Mouse (Mus musculus): Measurements from ENCODE around the gene Rbm14. TPM values are rescaled to one million over a fixed set of nuclear protein-coding genes. Genes with fewer than 3 reads are reported as not detected.
A peak's percentile ranks its signal among the peaks of the same experiment; 100 is the strongest.
"Not testable (repeated sequence)": the region's sequence is repeated elsewhere in the genome, so short reads cannot be mapped to it uniquely, and the experiment has no call there.

Rbm14 gene
- polyA plus RNA-seq, 1 experiment from 2014 or later = 40.2 TPM

DNA sequence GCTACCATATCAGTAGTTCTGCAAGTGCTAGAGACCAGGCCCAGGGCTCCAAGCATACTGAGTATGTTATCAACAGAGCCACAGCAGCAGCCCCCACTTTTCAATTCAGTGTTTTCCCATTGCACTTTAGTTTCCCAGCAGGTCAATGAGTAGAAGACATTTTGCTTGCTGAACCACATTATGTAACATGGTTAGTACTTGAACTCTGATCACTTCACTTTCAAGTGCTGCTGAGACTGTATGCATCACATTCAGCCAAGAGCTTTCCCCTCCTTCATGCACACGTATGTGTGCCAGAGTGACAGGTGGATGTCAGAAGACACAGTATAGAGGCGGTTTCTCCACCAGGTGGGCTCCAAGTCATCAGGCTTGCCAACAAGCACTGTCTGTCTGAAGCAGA is 28.5 kb downstream of the Rbm14 start:
- Histone ChIP-seq H3K9ac (no peak overlapping the region), H3K27me3 (no peaks in the 10 kb centered on the region), H3K9me3 (replicated peaks) (no peaks in the 10 kb centered on the region), H3K4me1 (replicated peaks) (peaks cover 18% of the 10 kb centered on the region), H3K4me3 (no peak overlapping the region), H3K4me2 (no peak overlapping the region), H3K27ac (no peak overlapping the region), H3K36me3 (peaks cover 69% of the 10 kb centered on the region)
- WGBS = 77% methylated on average over 2 of the region's 2 CpGs
- ATAC-seq (replicated peaks; ENCODE audit: insufficient number of reproducible peaks, insufficient read depth, low FRiP score, low read depth) = no peak

DNA sequence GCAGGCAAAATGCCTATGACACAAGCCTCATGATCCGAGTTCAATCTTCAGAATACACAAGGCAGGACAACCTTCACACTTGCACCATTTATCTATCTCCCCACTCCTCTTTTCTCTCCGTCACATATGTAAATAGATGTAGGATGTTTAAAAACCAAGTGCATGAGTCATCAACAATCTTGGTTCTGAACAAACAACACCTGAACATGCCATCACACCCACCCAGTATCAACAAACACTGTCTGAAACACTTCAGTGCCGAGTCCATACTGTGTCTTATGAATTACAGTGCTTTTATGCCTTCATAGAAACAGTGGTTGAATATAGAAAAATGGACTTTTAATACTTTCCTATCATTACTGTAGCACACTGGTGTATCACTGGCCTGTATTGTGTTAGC is 38.6 kb downstream of the Rbm14 start:
- no peaks in the 10 kb centered on the region for H3K27me3 ChIP-seq
- H3K4me3 ChIP-seq = no peak overlapping the region
- no peak overlapping the region for H3K4me2 ChIP-seq
- 76% methylated on average over 3 of the region's 3 CpGs for WGBS
- no peaks in the 10 kb centered on the region for H3K9me3 ChIP-seq (replicated peaks)
- H3K36me3 ChIP-seq = peaks cover 38% of the 10 kb centered on the region
- H3K9ac ChIP-seq = no peak overlapping the region
- H3K4me1 ChIP-seq (replicated peaks) = no peaks in the 10 kb centered on the region
- no peak overlapping the region for H3K27ac ChIP-seq
- ATAC-seq (replicated peaks; ENCODE audit: insufficient number of reproducible peaks, insufficient read depth, low FRiP score, low read depth) = no peak

DNA sequence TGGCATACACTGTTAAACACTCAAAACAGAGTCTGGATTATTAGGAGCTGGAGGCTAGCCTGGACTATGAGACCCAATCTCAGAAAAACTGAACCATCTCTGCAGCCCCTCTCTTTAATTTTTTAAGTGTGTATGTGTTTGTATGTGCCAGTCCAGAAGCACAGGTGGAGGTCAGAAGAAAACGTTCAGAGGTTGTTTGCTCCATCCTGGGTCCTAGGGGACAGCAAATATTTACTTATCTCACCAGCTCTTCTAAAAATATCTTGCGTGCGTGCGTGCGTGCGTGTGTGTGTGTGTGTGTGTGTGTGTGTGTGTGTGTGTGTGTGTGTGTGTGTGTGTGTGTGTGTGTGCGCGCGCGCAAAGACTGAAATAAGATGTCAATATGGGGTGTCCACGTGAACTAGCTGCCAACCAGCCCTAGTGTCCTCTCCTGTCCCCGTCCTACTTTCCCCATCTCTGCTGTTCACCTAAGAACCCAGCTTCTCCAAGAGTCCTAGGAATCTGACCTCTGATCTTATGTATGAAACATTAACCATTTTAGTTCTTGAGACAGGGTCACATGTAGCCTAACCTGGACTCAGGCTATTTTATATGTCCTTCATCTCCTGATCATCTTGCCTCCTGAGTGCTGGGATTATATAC is 43.8 kb downstream of the Rbm14 start:
- Histone ChIP-seq H3K9ac (no peak overlapping the region), H3K4me3 (no peak overlapping the region), H3K27ac (no peak overlapping the region), H3K4me1 (replicated peaks) (no peaks in the 10 kb centered on the region), H3K9me3 (replicated peaks) (no peaks in the 10 kb centered on the region), H3K36me3 (peaks cover 52% of the 10 kb centered on the region), H3K4me2 (no peak overlapping the region), H3K27me3 (no peaks in the 10 kb centered on the region)
- WGBS = 68% methylated on average over 12 of the region's 12 CpGs
- no peak for ATAC-seq (replicated peaks; ENCODE audit: insufficient number of reproducible peaks, insufficient read depth, low FRiP score, low read depth)

DNA sequence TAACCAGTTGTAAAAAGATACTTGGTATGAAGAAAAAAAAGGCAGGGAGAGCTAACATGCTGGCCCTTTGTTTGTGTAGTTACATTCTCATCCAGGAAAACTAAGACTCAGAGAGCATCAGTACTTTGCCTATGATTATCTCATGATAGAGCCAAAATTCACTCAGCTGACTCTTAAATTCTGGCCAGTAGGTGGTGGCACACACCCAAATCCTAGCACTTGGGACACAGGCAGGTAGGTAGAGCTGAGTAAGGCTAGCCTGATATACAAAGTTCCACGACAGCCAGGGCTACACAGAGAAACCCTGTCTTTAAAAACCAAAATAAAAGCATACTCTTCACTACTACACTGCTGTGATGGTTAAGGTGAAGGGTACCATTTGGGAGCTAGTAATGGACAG is 48.6 kb downstream of the Rbm14 start:
- WGBS = 50% methylated on average over 1 of the region's 1 CpGs
- H3K4me1 ChIP-seq (replicated peaks) = peaks cover 7% of the 10 kb centered on the region

DNA sequence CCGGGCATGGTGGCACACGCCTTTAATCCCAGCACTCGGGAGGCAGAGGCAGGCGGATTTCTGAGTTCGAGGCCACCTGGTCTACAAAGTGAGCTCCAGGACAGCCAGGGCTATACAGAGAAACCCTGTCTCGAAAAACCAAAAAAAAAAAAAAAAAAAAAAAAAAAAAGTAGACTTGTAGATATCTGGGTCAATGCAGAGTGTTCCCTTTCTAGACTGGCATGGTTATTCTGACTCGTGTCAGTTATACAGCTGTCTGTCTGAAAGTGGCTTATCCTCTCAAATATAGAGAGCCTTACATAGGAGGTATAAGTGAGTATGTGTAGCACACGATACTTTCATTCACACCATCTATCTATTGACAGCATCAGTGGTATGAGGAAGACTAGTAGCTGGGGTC is 50.9 kb downstream of the Rbm14 start:
- H3K4me1 ChIP-seq (replicated peaks) = peaks cover 12% of the 10 kb centered on the region
- not testable (repeated sequence) for ATAC-seq (replicated peaks; ENCODE audit: insufficient number of reproducible peaks, insufficient read depth, low FRiP score, low read depth); H3K9me3 ChIP-seq (replicated peaks); H3K9ac ChIP-seq; H3K27ac ChIP-seq; H3K4me3 ChIP-seq; H3K4me2 ChIP-seq; H3K27me3 ChIP-seq
- H3K36me3 ChIP-seq = peaks cover 46% of the 10 kb centered on the region
- whole genome bisulfite sequencing = 87% methylated on average over 8 of the region's 8 CpGs

More for the DNA sequence above, 48.6 kb downstream of the Rbm14 start:
- ATAC-seq (replicated peaks; ENCODE audit: insufficient number of reproducible peaks, insufficient read depth, low FRiP score, low read depth) = no peak
- no peak overlapping the region for H3K4me2 ChIP-seq
- peaks cover 51% of the 10 kb centered on the region for H3K36me3 ChIP-seq
- no peak overlapping the region for H3K27ac ChIP-seq
- no peaks in the 10 kb centered on the region for H3K27me3 ChIP-seq
- H3K9me3 ChIP-seq (replicated peaks) = no peaks in the 10 kb centered on the region
- H3K9ac ChIP-seq = no peak overlapping the region
- H3K4me3 ChIP-seq = no peak overlapping the region

DNA sequence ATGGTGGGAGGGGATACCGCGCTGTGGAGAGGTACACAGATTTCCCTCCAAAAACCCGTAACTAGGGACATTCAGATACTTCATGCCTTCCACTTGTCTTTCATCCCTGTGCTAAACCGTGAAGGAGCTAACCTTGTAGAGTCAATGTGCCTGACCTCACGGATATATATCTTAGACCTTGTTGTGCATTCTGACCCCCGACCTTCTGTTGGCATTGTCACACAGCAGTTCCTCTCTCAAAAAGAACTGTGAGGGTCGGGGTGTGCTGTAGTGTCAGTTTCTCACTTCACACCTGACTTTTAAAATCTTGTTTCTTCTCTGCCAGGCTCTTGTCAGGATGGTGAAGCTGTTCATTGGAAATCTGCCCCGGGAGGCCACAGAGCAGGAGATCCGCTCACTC is 54.5 kb downstream of the Rbm14 start:
- 2% methylated on average over 9 of the region's 9 CpGs for WGBS
- Histone ChIP-seq H3K4me3 (peak overlapping the region; percentile 69), H3K4me2 (peak overlapping the region; percentile 84), H3K27ac (peak overlapping the region; percentile 95), H3K27me3 (no peaks in the 10 kb centered on the region), H3K9me3 (replicated peaks) (no peaks in the 10 kb centered on the region), H3K36me3 (peaks cover 18% of the 10 kb centered on the region), H3K9ac (peak overlapping the region; percentile 75), H3K4me1 (replicated peaks) (peaks cover 14% of the 10 kb centered on the region)
- no peak for ATAC-seq (replicated peaks; ENCODE audit: insufficient number of reproducible peaks, insufficient read depth, low FRiP score, low read depth)

DNA sequence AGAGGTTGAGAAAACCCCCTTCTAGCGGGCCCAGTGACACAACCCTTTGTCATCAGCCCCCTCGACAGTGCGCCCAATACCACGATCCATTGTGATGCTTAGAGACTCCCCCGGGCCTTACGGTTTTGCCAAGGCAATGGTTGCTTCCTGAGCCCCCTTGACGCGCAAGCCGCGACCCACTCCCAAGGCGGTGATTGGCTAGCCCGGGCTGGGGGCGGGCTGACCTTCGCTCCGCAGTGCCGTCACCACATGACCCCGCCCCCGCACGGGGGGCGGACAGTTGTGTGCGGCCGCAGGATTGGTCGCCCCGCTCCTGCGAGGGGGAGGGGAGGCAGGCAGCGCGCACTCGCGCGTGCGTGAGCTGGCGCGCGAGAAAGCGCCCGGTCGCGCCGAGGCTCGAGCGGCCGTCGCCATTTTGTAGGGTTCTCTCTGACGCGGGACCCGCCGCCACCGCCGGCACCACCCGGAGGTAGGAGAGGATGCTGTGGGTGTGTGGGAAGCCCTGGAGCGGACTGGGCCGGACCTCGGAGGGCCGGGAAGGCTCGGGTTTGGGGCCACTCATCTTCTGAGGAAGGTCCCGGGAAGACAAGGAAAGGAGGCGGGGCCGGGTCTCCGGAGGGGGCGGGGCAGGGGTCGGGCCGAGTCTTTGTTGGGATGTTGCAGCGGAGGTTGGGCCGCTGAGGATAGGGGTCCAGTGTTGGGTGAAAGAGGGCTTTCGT is 55.1 kb downstream of the Rbm14 start, which contains the start of gene Rbm4b:
Gene Rbm4b (plus strand): TSS at position 305 of the 719 bp plus-strand sequence.
- WGBS = under 1% methylated on average over 65 of the region's 65 CpGs
- peak within 1 kb of the TSS; percentile 84 for H3K4me2 ChIP-seq
- no peaks in the 10 kb centered on the region for H3K9me3 ChIP-seq (replicated peaks)
- H3K4me3 ChIP-seq = peak within 1 kb of the TSS; percentile 69
- H3K36me3 ChIP-seq = peaks cover 13% of the 10 kb centered on the region; the same call in 1 of the 2 replicates
- H3K27me3 ChIP-seq = no peaks in the 10 kb centered on the region
- H3K4me1 ChIP-seq (replicated peaks) = peaks cover 14% of the 10 kb centered on the region
- ATAC-seq (replicated peaks; ENCODE audit: insufficient number of reproducible peaks, insufficient read depth, low FRiP score, low read depth) = peak; percentile 97
- peak within 1 kb of the TSS; percentile 75 for H3K9ac ChIP-seq
- H3K27ac ChIP-seq = peak within 1 kb of the TSS; percentile 95

DNA sequence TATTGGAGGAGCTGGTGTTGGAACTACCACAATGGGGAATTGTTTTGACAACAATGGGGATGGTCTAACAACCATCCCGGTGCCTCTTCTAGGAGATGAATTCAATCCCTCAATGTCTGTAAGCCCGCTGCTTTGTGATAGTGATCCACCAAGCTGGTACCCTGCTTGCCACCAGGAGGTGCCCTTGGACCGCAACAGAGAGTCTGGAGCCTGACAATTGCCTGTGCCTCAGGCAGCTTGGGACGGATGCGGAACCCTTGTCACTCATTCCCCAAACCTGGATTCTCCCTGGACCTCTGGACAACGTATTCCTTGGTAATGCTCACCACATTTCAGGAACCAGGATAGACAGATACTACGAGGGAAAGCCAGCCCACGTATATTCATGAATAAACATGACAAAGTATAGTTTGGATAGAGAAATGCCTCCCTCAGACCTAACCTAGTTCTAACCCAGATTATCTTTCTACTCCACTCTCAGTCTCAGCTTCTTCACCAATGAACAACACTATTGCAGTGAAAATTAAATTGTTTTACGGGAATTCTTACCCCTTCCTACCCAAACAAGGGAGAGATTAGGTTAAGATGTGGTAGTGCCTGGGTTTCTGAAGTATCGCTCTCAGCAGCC is 55.8 kb downstream of the Rbm14 start:
- H3K27me3 ChIP-seq = no peaks in the 10 kb centered on the region
- H3K4me2 ChIP-seq = peak overlapping the region; percentile 84
- peak; percentile 66 for ATAC-seq (replicated peaks; ENCODE audit: insufficient number of reproducible peaks, insufficient read depth, low FRiP score, low read depth)
- peak overlapping the region; percentile 75 for H3K9ac ChIP-seq
- 0 out of 2 replicates have a peak, but pooled peaks cover 8% of the 10 kb centered on the region for H3K36me3 ChIP-seq
- peak overlapping the region; percentile 69 for H3K4me3 ChIP-seq
- WGBS = under 1% methylated on average over 10 of the region's 10 CpGs
- H3K9me3 ChIP-seq (replicated peaks) = no peaks in the 10 kb centered on the region
- H3K4me1 ChIP-seq (replicated peaks) = peaks cover 14% of the 10 kb centered on the region
- peak overlapping the region; percentile 95 for H3K27ac ChIP-seq

Other genes starting within 250 kb of the Rbm14 start
- 3.2 and 4.0 TPM in 2 replicates for gene Lrfn4, start 196.0 kb downstream of the Rbm14 start, polyA plus RNA-seq (2015; fragmentation: Nextera tagmentation; extraction: Ambion mirVana)
- 34.5 and 41.4 TPM in 2 replicates for gene Rce1, start 186.0 kb downstream of the Rbm14 start, polyA plus RNA-seq (2015; fragmentation: Nextera tagmentation; extraction: Ambion mirVana)
- gene Gm960, start 113.0 kb downstream of the Rbm14 start, polyA plus RNA-seq (2015; fragmentation: Nextera tagmentation; extraction: Ambion mirVana) = 0.48 and 0.52 TPM in 2 replicates
- gene Sptbn2, start 100.5 kb downstream of the Rbm14 start, polyA plus RNA-seq (2015; fragmentation: Nextera tagmentation; extraction: Ambion mirVana) = 0.18 and 0.56 TPM in 2 replicates
- 30.8 and 36.3 TPM in 2 replicates for gene Rbm4b, start 55.1 kb downstream of the Rbm14 start, polyA plus RNA-seq (2015; fragmentation: Nextera tagmentation; extraction: Ambion mirVana)
- 42.2 and 54.1 TPM in 2 replicates for gene Rbm4, start 17.7 kb downstream of the Rbm14 start, polyA plus RNA-seq (2015; fragmentation: Nextera tagmentation; extraction: Ambion mirVana)
- gene Gm21992, start within 50 bp of the Rbm14 start, polyA plus RNA-seq (2015; fragmentation: Nextera tagmentation; extraction: Ambion mirVana) = 22.6 and 30.5 TPM in 2 replicates
- gene Ccs, start 27.7 kb upstream of the Rbm14 start, polyA plus RNA-seq (2015; fragmentation: Nextera tagmentation; extraction: Ambion mirVana) = 33.4 and 41.7 TPM in 2 replicates
- 0.04 and 0.05 TPM in 2 replicates for gene Ccdc87, start 27.7 kb upstream of the Rbm14 start, polyA plus RNA-seq (2015; fragmentation: Nextera tagmentation; extraction: Ambion mirVana)
- 37.4 and 42.6 TPM in 2 replicates for gene Ctsf, start 43.5 kb upstream of the Rbm14 start, polyA plus RNA-seq (2015; fragmentation: Nextera tagmentation; extraction: Ambion mirVana)
- 2.1 and 9.1 TPM in 2 replicates for gene Actn3, start 66.3 kb upstream of the Rbm14 start, polyA plus RNA-seq (2015; fragmentation: Nextera tagmentation; extraction: Ambion mirVana)
- gene Zdhhc24, start 67.0 kb upstream of the Rbm14 start, polyA plus RNA-seq (2015; fragmentation: Nextera tagmentation; extraction: Ambion mirVana) = 6.6 and 9.9 TPM in 2 replicates
- 2.2 and 2.7 TPM in 2 replicates for gene Bbs1, start 95.0 kb upstream of the Rbm14 start, polyA plus RNA-seq (2015; fragmentation: Nextera tagmentation; extraction: Ambion mirVana)
- 63.6 and 84.8 TPM in 2 replicates for gene Dpp3, start 116.7 kb upstream of the Rbm14 start, polyA plus RNA-seq (2015; fragmentation: Nextera tagmentation; extraction: Ambion mirVana)
- gene Peli3, start 131.5 kb upstream of the Rbm14 start, polyA plus RNA-seq (2015; fragmentation: Nextera tagmentation; extraction: Ambion mirVana) = 0.38 and 0.52 TPM in 2 replicates
- gene Mrpl11, start 150.5 kb upstream of the Rbm14 start, polyA plus RNA-seq (2015; fragmentation: Nextera tagmentation; extraction: Ambion mirVana) = 82.6 and 97.3 TPM in 2 replicates
- 0.10 and 0.23 TPM in 2 replicates for gene Npas4, start 178.7 kb upstream of the Rbm14 start, polyA plus RNA-seq (2015; fragmentation: Nextera tagmentation; extraction: Ambion mirVana)
- 8.8 and 11.1 TPM in 2 replicates for gene Slc29a2, start 212.2 kb upstream of the Rbm14 start, polyA plus RNA-seq (2015; fragmentation: Nextera tagmentation; extraction: Ambion mirVana)
- 43.1 and 43.6 TPM in 2 replicates for gene B4gat1, start 227.2 kb upstream of the Rbm14 start, polyA plus RNA-seq (2015; fragmentation: Nextera tagmentation; extraction: Ambion mirVana)
- gene AC124502.3, start 227.3 kb upstream of the Rbm14 start, polyA plus RNA-seq (2015; fragmentation: Nextera tagmentation; extraction: Ambion mirVana) = 1.4 and 1.5 TPM in 2 replicates
- 23.0 and 31.9 TPM in 2 replicates for gene Brms1, start 229.7 kb upstream of the Rbm14 start, polyA plus RNA-seq (2015; fragmentation: Nextera tagmentation; extraction: Ambion mirVana)
- gene Rin1, start 238.8 kb upstream of the Rbm14 start, polyA plus RNA-seq (2015; fragmentation: Nextera tagmentation; extraction: Ambion mirVana) = 1.9 and 3.3 TPM in 2 replicates

Measured in heart, embryonic 15.5 days (tissue).